Mouse (Mus musculus) right cerebral cortex, postnatal 4 days (tissue): ENCODE results near the gene Smpdl3b.
A peak's percentile ranks its signal among the peaks of the same experiment; 100 is the strongest.
"Not testable (repeated sequence)": the region's sequence is repeated elsewhere in the genome, so short reads cannot be mapped to it uniquely, and the experiment has no call there.

ENCODE experiments used
- DNase-seq: peaks from one replicate; pipeline ENCODE4 v3.0.0-alpha.2; 2022

Gene Smpdl3b

DNA sequence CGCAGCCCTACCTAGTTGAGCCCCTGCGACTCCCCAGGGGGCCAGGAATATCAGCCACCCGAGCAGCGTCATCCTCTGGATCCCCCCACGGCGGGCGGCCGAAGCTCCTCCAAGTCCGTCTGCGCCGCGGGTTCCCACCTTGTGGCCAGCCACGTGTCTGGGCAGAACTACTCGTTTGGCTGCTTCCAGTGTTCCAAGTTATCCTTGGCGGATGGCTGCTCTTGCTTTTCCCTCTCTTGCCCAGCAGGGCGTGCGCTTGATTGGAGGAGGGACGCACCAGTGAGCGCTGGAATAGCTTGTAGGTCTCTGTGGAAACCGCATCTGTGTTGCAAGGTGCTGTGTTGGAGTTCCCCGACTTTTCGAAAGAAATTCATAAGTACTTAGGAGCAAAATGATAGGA lies at the start of gene Smpdl3b:
TSS of gene Smpdl3b (minus strand) at position 279 of the 400 bp plus-strand sequence.
- peak; percentile 65 for DNase-seq

GRCm38 (mm10) chr4:132806620-132807191 lies 49.7 kb upstream of the Smpdl3b start:
- no peak for DNase-seq

DNA sequence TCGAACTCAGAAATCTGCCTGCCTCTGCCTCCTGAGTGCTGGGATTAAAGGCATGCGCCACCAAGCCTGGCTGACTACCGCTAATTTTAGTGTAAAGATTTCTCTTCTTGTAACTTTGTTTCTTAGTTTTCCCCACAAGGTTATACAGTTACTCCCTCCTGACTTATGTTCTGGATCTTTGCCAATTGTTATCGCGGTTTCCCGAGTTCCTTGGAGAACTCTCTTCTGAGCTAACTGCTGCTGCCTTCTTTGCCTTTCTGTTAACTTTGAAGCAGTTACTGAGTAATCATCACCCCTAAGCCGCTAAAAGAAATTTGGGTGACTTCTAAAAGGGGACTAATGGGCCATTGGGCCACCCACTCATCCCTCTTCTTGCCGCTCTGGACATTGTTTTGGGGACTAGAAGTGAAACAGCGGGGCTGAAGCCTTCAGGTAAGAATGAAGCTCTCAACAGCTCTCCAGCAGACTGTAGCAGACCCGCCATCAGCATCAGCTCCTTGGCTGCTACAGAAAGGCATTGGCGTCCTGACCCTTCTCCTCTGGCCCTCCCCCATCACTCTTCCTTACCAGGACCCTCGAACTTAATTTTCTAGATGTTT lies 48.6 kb upstream of the Smpdl3b start:
- DNase-seq = no peak

DNA sequence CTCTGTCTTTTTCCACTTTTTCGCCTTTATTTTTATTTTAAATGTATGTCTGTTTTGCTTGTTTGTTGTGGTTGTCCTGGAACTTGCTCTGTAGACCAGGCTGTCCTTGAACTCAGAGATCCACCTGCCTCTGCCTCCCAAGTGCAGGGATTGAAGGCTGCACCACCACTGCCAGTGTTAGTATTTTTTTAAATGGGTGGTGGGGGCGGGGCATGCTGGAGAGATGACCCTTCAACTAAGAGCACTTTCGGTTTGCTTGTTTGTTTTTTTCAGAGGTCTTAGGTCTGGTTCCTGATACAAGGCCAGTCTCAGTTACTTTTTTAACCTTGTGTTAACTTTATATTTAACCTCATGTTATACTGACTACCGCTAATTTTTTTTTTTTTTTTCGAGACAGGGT lies 48.1 kb upstream of the Smpdl3b start:
- no peak for DNase-seq

DNA sequence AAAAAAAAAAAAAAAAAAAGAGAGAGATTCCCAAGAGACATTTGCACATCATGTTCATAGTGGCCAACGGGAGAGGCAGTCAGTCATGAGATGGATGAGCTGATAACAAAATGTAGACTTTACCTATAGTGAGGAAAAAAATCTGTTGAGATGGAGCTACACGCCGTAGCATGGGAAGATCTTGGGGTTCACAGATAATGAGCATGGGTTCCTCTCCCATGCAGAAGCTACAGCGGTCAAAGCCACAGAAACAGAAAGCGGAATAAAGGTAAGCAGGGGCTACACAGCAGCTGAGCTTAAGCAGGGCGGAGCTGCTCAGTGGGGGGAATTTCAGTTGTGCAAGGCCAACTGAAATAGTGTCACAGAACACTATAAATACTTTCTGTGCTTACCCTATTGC lies 47.3 kb upstream of the Smpdl3b start:
- no peak for DNase-seq

GRCm38 (mm10) chr4:132803876-132804275 lies 46.8 kb upstream of the Smpdl3b start:
- no peak for DNase-seq

- DNase-seq = no peak
Observed at GRCm38 (mm10) chr4:132803212-132803611, 46.2 kb upstream of the Smpdl3b start.

DNA sequence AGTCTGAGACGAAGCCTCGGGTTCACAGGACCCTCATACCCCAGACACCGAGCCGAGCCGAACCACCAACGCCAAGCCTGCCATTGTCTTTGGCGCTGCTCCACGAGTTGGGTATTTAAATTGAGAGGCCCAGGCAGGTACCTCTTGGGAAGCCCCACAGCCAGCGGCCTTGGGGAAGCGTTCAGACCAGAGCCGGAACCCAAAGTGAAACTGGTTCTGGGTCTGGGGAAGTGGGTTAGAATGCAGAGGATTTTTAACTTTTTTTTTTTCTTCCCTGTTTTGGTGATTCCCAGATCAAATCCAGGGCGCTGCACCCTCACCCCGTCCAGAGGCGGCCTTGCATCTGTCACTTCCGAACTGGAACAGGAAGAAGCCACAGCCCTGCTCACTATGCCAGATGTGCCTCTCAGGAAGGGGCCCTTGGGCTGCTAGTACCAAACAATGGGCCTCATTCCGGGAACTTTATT lies 45.2 kb upstream of the Smpdl3b start:
- DNase-seq = no peak

DNA sequence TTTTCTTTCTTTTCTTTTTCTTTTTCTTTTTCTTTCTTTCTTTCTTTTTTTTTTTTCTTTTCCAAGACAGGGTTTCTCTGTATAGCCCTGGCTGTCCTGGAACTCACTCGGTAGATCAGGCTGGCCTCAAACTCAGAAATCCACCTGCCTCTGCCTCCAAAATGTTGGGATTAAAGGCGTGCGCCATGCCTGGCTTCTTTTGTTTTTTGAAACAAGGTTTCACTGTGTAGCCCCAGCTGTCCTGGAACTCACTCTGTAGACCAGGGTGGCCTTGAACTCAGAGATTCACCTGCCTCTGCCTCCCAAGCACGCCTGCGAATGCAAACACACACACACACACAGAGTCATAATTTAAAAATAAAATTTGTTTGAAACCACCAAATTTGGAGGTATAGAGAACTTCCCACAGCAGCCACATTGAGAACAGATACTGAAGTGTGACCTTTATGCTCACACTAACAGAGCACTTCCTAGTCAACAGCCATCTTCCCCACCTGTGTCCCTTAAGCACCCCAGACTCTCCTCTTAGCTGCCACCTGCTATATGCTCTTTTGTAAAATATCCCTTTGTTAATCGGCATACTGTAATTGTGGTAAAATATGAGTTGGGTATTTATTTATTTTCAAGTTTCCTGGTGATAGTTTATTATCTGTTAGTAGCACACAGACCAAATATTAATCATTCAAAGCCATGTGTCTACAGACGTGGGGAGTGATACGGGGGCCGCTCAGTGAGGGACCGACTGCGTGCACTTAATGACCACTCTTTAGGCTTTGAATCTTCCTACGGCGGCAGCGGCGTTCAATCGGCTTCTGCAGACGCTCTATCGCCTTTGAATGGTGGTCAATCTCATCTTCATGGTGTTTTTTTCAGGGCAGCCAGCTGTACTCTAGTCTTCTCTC lies 44.4 kb upstream of the Smpdl3b start:
- DNase-seq = no peak

- DNase-seq = no peak
Observed at GRCm38 (mm10) chr4:132799845-132800244, 42.8 kb upstream of the Smpdl3b start.

DNA sequence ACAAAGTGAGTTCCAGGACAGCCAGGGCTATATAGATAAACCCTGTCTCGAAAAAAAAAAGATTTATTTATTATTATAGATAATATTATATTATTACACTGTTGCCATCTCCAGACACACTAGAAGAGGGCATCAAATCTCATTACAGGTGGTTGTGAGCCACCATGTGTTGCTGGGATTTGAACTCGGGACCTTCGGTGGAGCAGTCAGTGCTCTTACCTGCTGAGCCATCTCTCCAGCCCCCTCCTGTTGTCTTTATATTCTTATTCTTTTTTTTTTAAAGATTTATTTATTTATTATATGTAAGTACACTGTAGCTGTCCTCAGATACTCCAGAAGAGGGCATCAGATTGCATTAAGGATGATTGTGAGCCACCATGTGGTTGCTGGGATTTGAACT lies 41.6 kb upstream of the Smpdl3b start:
- not testable (repeated sequence) for DNase-seq

- DNase-seq = no peak
Observed at GRCm38 (mm10) chr4:132798028-132798427, 41.0 kb upstream of the Smpdl3b start.

DNA sequence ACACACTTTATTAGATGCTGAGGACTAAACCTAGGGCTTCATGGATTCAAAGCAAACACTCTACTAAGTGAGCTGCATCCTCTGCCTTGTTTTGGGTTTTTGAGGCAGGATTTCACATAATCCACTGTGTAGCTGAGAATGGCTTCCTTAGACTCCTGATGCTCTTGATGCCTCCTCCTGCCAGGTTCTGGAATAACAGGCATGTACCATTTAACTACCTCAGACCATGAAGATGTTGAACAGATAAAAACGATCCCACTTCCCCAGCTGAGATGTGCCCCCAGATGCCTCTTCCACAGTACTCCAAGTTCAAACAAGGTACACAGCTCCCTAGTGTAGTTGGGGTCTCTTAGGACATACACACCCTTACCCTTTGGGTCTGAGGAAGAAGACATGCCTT lies 40.4 kb upstream of the Smpdl3b start:
- DNase-seq = no peak

GRCm38 (mm10) chr4:132796196-132796886 lies 39.3 kb upstream of the Smpdl3b start, which contains the start of gene Themis2:
TSS of gene Themis2 (minus strand) at chr4:132796387.
- DNase-seq = peak; percentile 25

- no peak for DNase-seq
Observed at GRCm38 (mm10) chr4:132795171-132795570, 38.1 kb upstream of the Smpdl3b start.

DNA sequence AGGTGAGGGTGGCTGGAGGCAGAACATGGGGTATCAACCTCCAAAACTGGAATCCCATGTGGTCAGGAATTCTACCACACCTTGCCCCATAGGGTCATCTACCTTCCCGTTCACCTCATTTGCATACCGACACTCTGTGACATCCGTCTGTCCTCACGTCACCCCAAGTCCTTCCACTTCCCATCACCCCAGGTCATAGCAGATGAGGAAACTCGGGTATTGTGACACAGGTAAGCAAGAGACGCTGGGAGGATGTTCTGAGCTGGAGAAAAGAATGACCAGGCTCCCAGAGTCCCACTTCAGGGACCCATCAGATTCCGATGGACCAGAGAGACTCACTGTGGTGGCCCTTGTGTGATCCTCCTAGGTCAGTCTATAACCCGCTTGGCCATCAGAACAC lies 37.7 kb upstream of the Smpdl3b start:
- no peak for DNase-seq

GRCm38 (mm10) chr4:132794028-132794427 lies 37.0 kb upstream of the Smpdl3b start:
- DNase-seq = no peak

- not testable (repeated sequence) for DNase-seq
Observed at GRCm38 (mm10) chr4:132793322-132794004, 36.4 kb upstream of the Smpdl3b start.

DNA sequence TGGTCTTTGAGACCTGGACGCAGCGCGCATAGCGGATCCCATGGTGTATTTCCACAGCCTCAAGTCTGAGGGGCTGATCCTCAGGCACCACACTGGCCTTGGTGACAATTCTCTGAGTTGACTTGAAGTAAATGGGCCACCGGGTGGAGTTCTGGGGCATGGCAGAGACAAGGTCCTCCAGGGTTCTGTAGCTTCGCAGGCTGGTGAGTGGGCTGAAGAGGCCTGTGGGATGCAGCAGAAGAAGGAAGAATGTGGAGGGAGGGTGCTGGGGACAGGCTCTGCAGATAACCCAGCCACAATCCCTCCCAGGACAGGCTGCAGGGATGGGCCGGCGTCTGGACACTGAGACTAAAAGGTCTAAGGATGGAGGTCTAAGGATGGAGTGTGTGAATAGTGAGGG lies 32.7 kb upstream of the Smpdl3b start:
- no peak for DNase-seq

DNA sequence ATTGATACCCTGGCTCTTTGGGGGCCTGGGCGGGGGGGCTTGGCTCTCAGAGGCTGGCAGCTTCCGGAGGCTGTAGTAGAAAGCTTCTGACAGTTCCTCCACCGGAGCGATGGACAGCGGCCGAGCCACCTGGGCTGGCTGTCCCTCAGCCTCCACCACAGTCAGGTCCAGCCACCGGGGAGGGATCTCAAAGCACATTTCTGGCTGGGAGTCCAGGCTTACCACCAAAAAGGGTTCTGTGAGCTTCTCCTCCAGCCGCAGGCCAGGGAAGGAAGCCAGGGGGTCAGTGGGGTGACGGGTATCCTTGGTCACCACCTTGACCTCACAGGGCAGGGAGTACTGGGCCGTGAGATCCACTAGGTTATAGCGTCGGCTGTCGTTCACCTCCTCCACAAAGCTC lies 28.2 kb upstream of the Smpdl3b start:
- no peak for DNase-seq

- no peak for DNase-seq
Observed at GRCm38 (mm10) chr4:132783732-132784131, 26.7 kb upstream of the Smpdl3b start.

GRCm38 (mm10) chr4:132780288-132780687 lies 23.2 kb upstream of the Smpdl3b start:
- no peak for DNase-seq
